Mouse (Mus musculus) E14TG2a.4 (cell line): ENCODE measurements around the gene Trpc4ap.

Experiments used
- CTCF ChIP-seq: conservative IDR thresholded peaks from 2 replicates; pipeline ENCODE4 v1.5.1; 2014; ENCODE audit warnings: low read length
- POU5F1 ChIP-seq: IDR thresholded peaks from 2 replicates; pipeline ENCODE4 v1.6.1; 2014; ENCODE audit warnings: low read length, borderline replicate concordance

GRCm38 (mm10) chr2:155736936-155737335 is 44.8 kb upstream of the Trpc4ap start:
- no peak for TF ChIP-seq CTCF
- TF ChIP-seq POU5F1 = no peak
